Mouse (Mus musculus): ENCODE measurements around the gene Kti12. TPM values are rescaled to one million over a fixed set of nuclear protein-coding genes. Genes with fewer than 3 reads are reported as not detected.

Gene Kti12
- total and polyA plus RNA-seq, 3 experiments: 36.1 to 81.3 (median 66.0) TPM

GRCm38 (mm10) chr4:108811550-108811949, 36.0 kb upstream of the Kti12 start:
- Histone ChIP-seq H3K36me3 (replicated peaks in 1 of 2; ENCODE audit: control insufficient read depth in 1 of 2, insufficient read depth in 1 of 2, low read length in 1 of 2) (peaks cover 3 to 5% of the 10 kb centered on the region in 2 experiments), H3K9me3 (replicated peaks; ENCODE audit: low read length) (no peaks in the 10 kb centered on the region), H3K27me3 (replicated peaks) (no peaks in the 10 kb centered on the region), H3K4me3 (replicated peaks in 1 of 3; ENCODE audit: low read depth in 2 of 3, low read length in 2 of 3, poor library complexity in 1 of 3) (no peak overlapping the region), H3K27ac (ENCODE audit: insufficient read depth, low read depth) (no peak overlapping the region), H3K79me2 (replicated peaks; ENCODE audit: control insufficient read depth, extremely low read depth, insufficient read depth, poor library complexity, severe bottlenecking) (no peaks in the 10 kb centered on the region), H3K9ac (ENCODE audit: insufficient read depth, low read depth) (no peak overlapping the region), H3K4me2 (ENCODE audit: insufficient read depth, low read depth, poor library complexity, severe bottlenecking) (no peak overlapping the region), H3K4me1 (ENCODE audit: control insufficient read depth in 1 of 2, insufficient read depth in 2 of 2) (no peaks in the 10 kb centered on the region)
- dilution Hi-C loops (cut with MboI; ENCODE audit: extremely low pct_ligation_motif_present, extremely low pct_unique_long_range_greater_than_20kb, low sequenced_read_pairs) (no loop called here), in situ Hi-C loops (cut with MboI; ENCODE audit: low pct_ligation_motif_present, low pct_unique_long_range_greater_than_20kb, low sequenced_read_pairs) (no loop called here)
- no peak for TF ChIP-seq RAD21 (IDR thresholded peaks at IDR 0.05; ENCODE audit: low read depth, low read length)
- no peak for TF ChIP-seq MAFK (IDR thresholded peaks at IDR 0.05; ENCODE audit: insufficient replicate concordance, low read length)
- no peak for TF ChIP-seq IRF4 (IDR thresholded peaks at IDR 0.05; ENCODE audit: low read depth, low read length)
- TF ChIP-seq BHLHE40 (IDR thresholded peaks at IDR 0.05; ENCODE audit: low read depth, low read length): no peak
- DNase-seq (ENCODE audit: extremely low read depth): no peak

- Histone ChIP-seq H3K9ac (ENCODE audit: insufficient read depth, low read depth) (peak overlapping the region; percentile 24; the same call in 1 of the 2 replicates), H3K4me3 (replicated peaks in 1 of 3; ENCODE audit: low read depth in 2 of 3, low read length in 2 of 3, poor library complexity in 1 of 3) (no peak overlapping the region), H3K4me1 (ENCODE audit: control insufficient read depth in 1 of 2, insufficient read depth in 2 of 2) (peaks cover 8 to 38% of the 10 kb centered on the region in 2 experiments), H3K9me3 (replicated peaks; ENCODE audit: low read length) (no peaks in the 10 kb centered on the region), H3K36me3 (replicated peaks in 1 of 2; ENCODE audit: control insufficient read depth in 1 of 2, insufficient read depth in 1 of 2, low read length in 1 of 2) (peaks cover 39 to 63% of the 10 kb centered on the region in 2 experiments), H3K79me2 (replicated peaks; ENCODE audit: control insufficient read depth, extremely low read depth, insufficient read depth, poor library complexity, severe bottlenecking) (peaks cover 5% of the 10 kb centered on the region), H3K27ac (ENCODE audit: insufficient read depth, low read depth) (peak overlapping the region; percentile 87), H3K4me2 (ENCODE audit: insufficient read depth, low read depth, poor library complexity, severe bottlenecking) (peak overlapping the region; percentile 78), H3K27me3 (replicated peaks) (no peaks in the 10 kb centered on the region)
- TF ChIP-seq ZC3H11A (IDR thresholded peaks at IDR 0.05; ENCODE audit: low read depth, low read length) (no peak), MXI1 (IDR thresholded peaks at IDR 0.05; ENCODE audit: low read depth, low read length) (peak; percentile 53; the same call in 1 of the 2 replicates), IRF4 (IDR thresholded peaks at IDR 0.05; ENCODE audit: low read depth, low read length) (peak; percentile 75), SIN3A (IDR thresholded peaks at IDR 0.05; ENCODE audit: low read length) (peak; percentile 67; the same call in 1 of the 2 replicates), MEF2A (IDR thresholded peaks at IDR 0.05; ENCODE audit: borderline replicate concordance, low read depth, low read length) (peak; percentile 46; the same call in 1 of the 2 replicates), ZKSCAN1 (IDR thresholded peaks at IDR 0.05; ENCODE audit: borderline replicate concordance, low read depth, low read length) (no peak), ZNF384 (IDR thresholded peaks at IDR 0.05; ENCODE audit: low read depth, low read length) (no peak), ELF1 (IDR thresholded peaks at IDR 0.05; ENCODE audit: low read depth, low read length) (no peak), JUND (conservative IDR thresholded peaks at IDR 0.05; ENCODE audit: low read depth, low read length) (0 out of 2 replicates have a peak, but pooled peaks have one; percentile 20), ZMIZ1 (IDR thresholded peaks at IDR 0.05; ENCODE audit: low read depth, low read length) (no peak), EP300 (IDR thresholded peaks at IDR 0.05; ENCODE audit: low read length) (peak; percentile 36; the same call in 1 of the 2 replicates), ETS1 (conservative IDR thresholded peaks at IDR 0.05; ENCODE audit: low read depth, low read length) (peak; percentile 14; the same call in 1 of the 2 replicates), CHD1 (IDR thresholded peaks at IDR 0.05; ENCODE audit: low read depth, low read length) (peak; percentile 63; the same call in 1 of the 2 replicates), TCF12 (IDR thresholded peaks at IDR 0.05; ENCODE audit: low read depth, low read length) (0 out of 2 replicates have a peak, but pooled peaks have one; percentile 20), KAT2A (IDR thresholded peaks at IDR 0.05; ENCODE audit: insufficient replicate concordance, low read length) (no peak), SMC3 (IDR thresholded peaks at IDR 0.05; ENCODE audit: low read depth, low read length) (no peak), JUN (IDR thresholded peaks at IDR 0.05; ENCODE audit: insufficient read depth, low read depth, low read length) (peak; percentile 23; the same call in 1 of the 2 replicates)
- in situ Hi-C loops (cut with MboI; ENCODE audit: low pct_ligation_motif_present, low pct_unique_long_range_greater_than_20kb, low sequenced_read_pairs): no loop called here
- DNase-seq (ENCODE audit: extremely low read depth): peak; percentile 45
- dilution Hi-C loops (cut with MboI; ENCODE audit: extremely low pct_ligation_motif_present, extremely low pct_unique_long_range_greater_than_20kb, low sequenced_read_pairs): no loop called here
Observed at GRCm38 (mm10) chr4:108825677-108826076, 21.9 kb upstream of the Kti12 start.

Measured in CH12.LX (cell line).